Comparison of ENCODE assay signal across 1 mouse cellular context in the genomic region with DNA sequence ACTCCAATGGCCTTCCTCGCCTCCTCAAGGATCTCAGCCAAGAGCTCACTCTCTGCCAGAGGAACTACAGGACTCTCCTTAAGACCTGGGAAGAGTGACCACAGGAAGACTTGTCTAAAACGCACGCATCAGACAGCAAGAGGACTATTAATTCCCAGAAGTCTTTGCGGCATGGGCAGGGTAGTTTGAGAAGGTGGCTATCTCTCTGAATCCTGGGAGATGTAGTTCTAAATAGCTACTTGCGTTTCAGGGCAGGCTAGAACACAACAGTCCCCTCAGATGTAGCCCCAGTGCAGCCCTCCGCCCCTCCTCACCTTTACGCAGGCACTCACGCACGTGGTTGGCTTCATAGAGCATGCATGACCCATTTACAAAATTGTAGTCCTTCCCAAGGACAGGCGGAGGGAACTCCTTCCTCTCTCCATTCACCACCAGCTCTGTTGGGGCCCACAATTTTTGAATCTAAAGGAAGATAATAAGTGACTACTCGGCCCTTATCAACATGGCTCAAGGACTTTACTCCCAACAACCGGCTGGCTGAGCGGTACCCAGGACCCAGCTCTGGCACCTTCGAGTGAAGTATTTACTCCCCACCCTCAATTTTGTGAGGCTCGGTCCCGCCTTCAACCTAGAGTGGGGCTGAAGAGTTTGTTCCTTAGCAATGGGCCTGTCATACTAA.
TF ChIP-seq lines count a peak whose summit lies in the region.

No protein-coding gene starts in this region.

TF ChIP-seq in MEL, 35 proteins besides CTCF, POLR2A, EP300 and RAD21:
- TF ChIP-seq USF1 (IDR thresholded peaks at IDR 0.05; ENCODE audit: low read depth, low read length), result peak; percentile 38; the same call in 1 of the 2 replicates
- no peak; the same call in 1 of the 2 replicates for TF ChIP-seq ELF1 (IDR thresholded peaks at IDR 0.05; ENCODE audit: low read depth, low read length)
- TF ChIP-seq ETS1 (IDR thresholded peaks at IDR 0.05; ENCODE audit: low read depth, low read length), result no peak; the same call in 1 of the 2 replicates
- TF ChIP-seq POLR2AphosphoS5 (IDR thresholded peaks at IDR 0.05; ENCODE audit: borderline replicate concordance, low read depth, low read length), result no peak
- peak; percentile 89 for TF ChIP-seq TBP (IDR thresholded peaks at IDR 0.05; ENCODE audit: low read depth, low read length)
- TF ChIP-seq TAL1 (IDR thresholded peaks at IDR 0.05; ENCODE audit: low read length), result no peak
- TF ChIP-seq RCOR1 (IDR thresholded peaks at IDR 0.05; ENCODE audit: low read depth, low read length), result no peak
- peak; percentile 73 for TF ChIP-seq MXI1 (IDR thresholded peaks at IDR 0.05; ENCODE audit: low read depth, low read length)
- no peak for TF ChIP-seq GABPA (IDR thresholded peaks at IDR 0.05; ENCODE audit: low read depth, low read length)
- peak; percentile 97 for TF ChIP-seq HCFC1 (IDR thresholded peaks at IDR 0.05; ENCODE audit: low read depth, low read length)
- peak; percentile 89 for TF ChIP-seq POLR2AphosphoS2 (IDR thresholded peaks at IDR 0.05; ENCODE audit: low read length)
- TF ChIP-seq NRF1 (IDR thresholded peaks at IDR 0.05; ENCODE audit: insufficient read depth, low read depth, low read length, poor library complexity, severe bottlenecking), result 0 out of 2 replicates have a peak, but pooled peaks have one; percentile 13
- no peak for TF ChIP-seq MAZ (IDR thresholded peaks at IDR 0.05; ENCODE audit: low read depth, low read length)
- no peak for TF ChIP-seq ZKSCAN1 (IDR thresholded peaks at IDR 0.05; ENCODE audit: low read depth, low read length)
- TF ChIP-seq USF2 (IDR thresholded peaks at IDR 0.05; ENCODE audit: borderline replicate concordance in 1 of 2, insufficient read depth in 1 of 2, low read depth in 1 of 2, low read length in 2 of 2), result no peak
- 0 out of 2 replicates have a peak, but pooled peaks have one; percentile 12 for TF ChIP-seq ZNF384 (IDR thresholded peaks at IDR 0.05; ENCODE audit: low read depth, low read length)
- TF ChIP-seq KAT2A (conservative IDR thresholded peaks at IDR 0.05; ENCODE audit: low read depth, low read length), result peak; percentile 77
- no peak for TF ChIP-seq JUND (IDR thresholded peaks at IDR 0.05; ENCODE audit: low read depth, low read length)
- peak; percentile 68 for TF ChIP-seq MAX (IDR thresholded peaks at IDR 0.05; ENCODE audit: low read length)
- TF ChIP-seq TCF12 (IDR thresholded peaks at IDR 0.05; ENCODE audit: low read depth, low read length), result peak; percentile 28; the same call in 1 of the 2 replicates
- TF ChIP-seq CHD2 (IDR thresholded peaks at IDR 0.05; ENCODE audit: low read length), result no peak
- no peak; the same call in 1 of the 2 replicates for TF ChIP-seq GATA1 (IDR thresholded peaks at IDR 0.05; ENCODE audit: low read depth, low read length)
- TF ChIP-seq SIN3A (IDR thresholded peaks at IDR 0.05; ENCODE audit: low read length), result peak; percentile 84
- TF ChIP-seq NELFE (IDR thresholded peaks at IDR 0.05; ENCODE audit: low read depth, low read length), result peak; percentile 80
